Mouse (Mus musculus) G1E (cell line): ENCODE results near the gene Tldc2.

Source experiments
- CTCF ChIP-seq: IDR thresholded peaks from 2 replicates; pipeline ENCODE4 v1.5.1; 2012; ENCODE audit warnings: low read depth, low read length, inconsistent platforms, mixed read lengths
- GATA1 ChIP-seq: IDR thresholded peaks from 2 replicates; pipeline ENCODE4 v1.6.1; 2012; ENCODE audit warnings: borderline replicate concordance, low read length, inconsistent platforms, mixed read lengths
- POLR2AphosphoS5 ChIP-seq: IDR thresholded peaks from 2 replicates; pipeline ENCODE4 v1.6.1; 2012; ENCODE audit warnings: low read depth, low read length, inconsistent platforms; ENCODE audit not compliant: insufficient replicate concordance

DNA sequence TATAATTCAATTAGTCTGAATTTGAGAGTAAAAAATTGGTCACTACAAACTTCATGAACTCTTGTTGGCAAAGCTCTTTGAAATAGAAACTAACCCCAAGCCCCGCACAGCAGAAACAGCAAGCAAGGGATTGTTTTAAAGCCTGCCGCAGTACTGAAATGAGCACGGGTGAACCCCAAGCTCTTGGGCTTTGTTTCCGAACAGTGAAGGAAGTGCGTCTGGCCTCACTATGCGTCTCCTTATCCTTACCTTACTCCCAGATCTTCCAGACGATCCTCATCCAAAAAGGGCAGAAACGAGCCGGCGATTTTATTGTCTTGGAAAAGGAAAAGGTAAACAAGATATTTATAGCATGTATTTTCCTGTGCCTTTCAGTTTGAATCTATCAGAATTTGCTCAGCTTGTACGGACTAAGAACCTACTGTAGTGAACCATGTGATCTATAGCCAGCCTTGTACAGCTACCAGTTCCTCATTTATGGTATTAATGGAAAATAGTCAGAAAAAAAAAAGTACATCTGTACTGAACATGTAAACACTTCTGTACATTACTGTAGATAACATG is 42.8 kb downstream of the Tldc2 start:
- TF ChIP-seq GATA1 (no peak), CTCF (no peak), POLR2AphosphoS5 (no peak)
